Mouse (Mus musculus) ES-E14 (cell line): ENCODE measurements around the gene Trp53.

Source experiments
- CHD2 ChIP-seq: IDR thresholded peaks from 2 replicates; pipeline ENCODE4 v1.6.1; 2014; ENCODE audit warnings: mild to moderate bottlenecking, low read depth, low read length, inconsistent platforms
- HCFC1 ChIP-seq: IDR thresholded peaks from 2 replicates; pipeline ENCODE4 v1.6.1; 2012; ENCODE audit warnings: low read length, inconsistent platforms, borderline replicate concordance; ENCODE audit not compliant: insufficient read depth
- MAFK ChIP-seq: IDR thresholded peaks from 2 replicates; pipeline ENCODE4 v1.6.1; 2014; ENCODE audit warnings: mild to moderate bottlenecking, low read depth, low read length, inconsistent platforms; ENCODE audit not compliant: insufficient read depth
- ZC3H11A ChIP-seq: IDR thresholded peaks from 2 replicates; pipeline ENCODE4 v1.6.1; 2012; ENCODE audit warnings: low read depth, mild to moderate bottlenecking, inconsistent platforms, low read length, borderline replicate concordance
- ZNF384 ChIP-seq: IDR thresholded peaks from 2 replicates; pipeline ENCODE4 v1.6.1; 2012; ENCODE audit warnings: low read depth, low read length, inconsistent platforms

- no peak for TF ChIP-seq ZNF384
- no peak for TF ChIP-seq ZC3H11A
- TF ChIP-seq CHD2, result no peak
- TF ChIP-seq MAFK, result no peak
- no peak for TF ChIP-seq HCFC1
Measured at GRCm38 (mm10) chr11:69549060-69549656, 31.0 kb upstream of the Trp53 start, which contains the start of gene Dnah2.
